Mouse (Mus musculus) heart, adult 2 months (tissue): ENCODE results near the gene Ptges3l. TPM values are rescaled to one million over a fixed set of nuclear protein-coding genes. Genes with fewer than 3 reads are reported as not detected.
"Not testable (repeated sequence)": the region's sequence is repeated elsewhere in the genome, so short reads cannot be mapped to it uniquely, and the experiment has no call there.

Source experiments
- DNase-seq, 2 experiments: peaks; one replicate each; pipeline ENCODE4 v3.0.0; 2021
- H3K27ac ChIP-seq: fragments of 200-600 bp; 2 replicates; pipeline ENCODE4 v1.8.1; 2022
- H3K27me3 ChIP-seq: fragments of 200-500 bp; 2 replicates; pipeline ENCODE4 v1.6.1; 2012; ENCODE audit warnings: mild to moderate bottlenecking, low read length, inconsistent platforms, mixed read lengths; ENCODE audit not compliant: control insufficient read depth, insufficient read depth
- H3K36me3 ChIP-seq: fragments of 200-500 bp; 2 replicates; pipeline ENCODE4 v1.6.1; 2012; ENCODE audit warnings: low read length, inconsistent platforms; ENCODE audit not compliant: control insufficient read depth, insufficient read depth
- H3K4me1 ChIP-seq: fragments of 200-500 bp; 2 replicates; pipeline ENCODE4 v1.6.1; 2011; ENCODE audit warnings: low read length; ENCODE audit not compliant: control insufficient read depth, insufficient read depth
- H3K4me3 ChIP-seq: fragments of 200-600 bp; 2 replicates; pipeline ENCODE4 v1.8.1; 2022
- H3K79me2 ChIP-seq: fragments of 200-500 bp; replicated peaks from 2 replicates; pipeline ENCODE4 v1.6.1; 2012; ENCODE audit warnings: mild to moderate bottlenecking, inconsistent platforms, low read length, moderate library complexity, mixed read lengths; ENCODE audit not compliant: control insufficient read depth, insufficient read depth
- H3K9ac ChIP-seq: fragments of 200-500 bp; 2 replicates; pipeline ENCODE4 v1.6.1; 2012; ENCODE audit warnings: low read depth, mild to moderate bottlenecking, control low read depth, inconsistent platforms, low read length, mixed read lengths
- CTCF ChIP-seq: fragments of 200-600 bp; IDR thresholded peaks from 2 replicates; pipeline ENCODE4 v1.8.1; 2022; ENCODE audit warnings: antibody characterized with exemption, mild to moderate bottlenecking, moderate library complexity
- EP300 ChIP-seq: fragments of 200-500 bp; IDR thresholded peaks from 2 replicates; pipeline ENCODE4 v1.6.1; 2011; ENCODE audit warnings: low read depth, low read length, control low read depth; ENCODE audit not compliant: insufficient read depth
- POLR2A ChIP-seq: fragments of 200-500 bp; IDR thresholded peaks from 2 replicates; pipeline ENCODE4 v1.6.1; 2011; ENCODE audit warnings: mild to moderate bottlenecking, low read depth, low read length, control low read depth; ENCODE audit not compliant: insufficient read depth
- WGBS: fragments of 180-500 bp; shearing (Covaris S2); methylation state at CpG from one replicate; pipeline ENCODE4 v1.1.7; 2018; 5-methylcytosine and 5-hydroxymethylcytosine counted together
- intact Hi-C: fragments of 180-260 bp; cut with DNase I; formaldehyde crosslinking; loops from one replicate; pipeline ENCODE4 v1.15.1; 2025
- long read RNA-seq: library from polyadenylated mRNA; stranded (forward); transcript quantifications from one replicate; pipeline ENCODE4 v2.0.0, GENCODE M21; 2021
- polyA plus RNA-seq: library from polyadenylated mRNA; depleted of rRNA; stranded (reverse); fragments of >200 nt; gene quantifications from 2 replicates; pipeline ENCODE4 v1.2.3, GENCODE M21; 2012; rRNA removed
- total RNA-seq, 2 experiments: library from RNA; stranded (reverse); gene quantifications; 2 replicates each; pipeline ENCODE4 v1.2.3; 2021

Gene Ptges3l
- 10 to 100 TPM; 50.6 to 58.3 TPM for total RNA-seq
- 56.8 and 81.6 TPM in 2 replicates for polyA plus RNA-seq
- long read RNA-seq, transcript Ptges3l-203 (7 exons, 853 nt) = major isoform, 32 of 48 reads
- long read RNA-seq, partial matches to known transcripts = 9 of 48 reads
- long read RNA-seq, other reads (novel, unspliced or antisense) = 5 of 48 reads

GRCm38 (mm10) chr11:101424925-101425813 lies at the start of gene Ptges3l, which contains the start of gene Rundc1:
Gene Ptges3l, minus strand, starts transcription at chr11:101425333.
Gene Rundc1, plus strand, starts transcription at chr11:101425085.
- DNase-seq = peak; percentile 98 to 99
- peak within 1 kb of the TSS; percentile 91 for H3K27ac ChIP-seq
- peaks cover 8% of the 10 kb centered on the region for H3K4me1 ChIP-seq
- TF ChIP-seq EP300 = no peak
- peak; percentile 81 for TF ChIP-seq POLR2A
- TF ChIP-seq CTCF = peak; percentile 39
- WGBS = under 1% methylated on average over 81 of the region's 81 CpGs
- peaks cover 4% of the 10 kb centered on the region; the same call in 1 of the 2 replicates for H3K36me3 ChIP-seq
- intact Hi-C loops = no loop called here
- H3K27me3 ChIP-seq = no peaks in the 10 kb centered on the region
- H3K9ac ChIP-seq = peak within 1 kb of the TSS; percentile 91
- H3K4me3 ChIP-seq = peak within 1 kb of the TSS; percentile 95
- H3K79me2 ChIP-seq = 0 out of 2 replicates have a peak, but pooled peaks cover 1% of the 10 kb centered on the region

GRCm38 (mm10) chr11:101474298-101474697 lies 49.2 kb upstream of the Ptges3l start:
- TF ChIP-seq CTCF (no peak), EP300 (no peak), POLR2A (no peak)
- Histone ChIP-seq H3K36me3 (no peaks in the 10 kb centered on the region), H3K27me3 (no peaks in the 10 kb centered on the region), H3K9ac (no peak overlapping the region), H3K79me2 (no peaks in the 10 kb centered on the region), H3K27ac (no peak overlapping the region), H3K4me1 (no peaks in the 10 kb centered on the region), H3K4me3 (no peak overlapping the region)
- 64% methylated on average over 5 of the region's 5 CpGs for WGBS
- DNase-seq = no peak
- intact Hi-C loops = no loop called here

- H3K4me3 ChIP-seq, H3K9ac ChIP-seq, H3K36me3 ChIP-seq, H3K4me1 ChIP-seq, H3K79me2 ChIP-seq, H3K27me3 ChIP-seq, H3K27ac ChIP-seq, intact Hi-C loops, DNase-seq: not testable (repeated sequence)
- WGBS = 82% methylated on average over 1 of the region's 1 CpGs
Measured at GRCm38 (mm10) chr11:101473686-101474085, 48.6 kb upstream of the Ptges3l start.

- DNase-seq = no peak
- Histone ChIP-seq H3K4me3 (no peak overlapping the region), H3K27ac (no peak overlapping the region), H3K4me1 (no peaks in the 10 kb centered on the region; the same call in 1 of the 2 replicates), H3K9ac (no peak overlapping the region), H3K27me3 (no peaks in the 10 kb centered on the region), H3K79me2 (no peaks in the 10 kb centered on the region), H3K36me3 (no peaks in the 10 kb centered on the region)
- intact Hi-C loops = no loop called here
- TF ChIP-seq CTCF (no peak), POLR2A (no peak), EP300 (no peak)
- 61% methylated on average over 7 of the region's 7 CpGs for WGBS
Measured at GRCm38 (mm10) chr11:101472336-101472735, 47.2 kb upstream of the Ptges3l start.

- Histone ChIP-seq H3K9ac (no peak overlapping the region), H3K27me3 (no peaks in the 10 kb centered on the region), H3K79me2 (no peaks in the 10 kb centered on the region), H3K27ac (no peak overlapping the region), H3K4me3 (no peak overlapping the region), H3K4me1 (peaks cover 1% of the 10 kb centered on the region), H3K36me3 (no peaks in the 10 kb centered on the region)
- TF ChIP-seq EP300 = no peak
- no peak for TF ChIP-seq POLR2A
- no peak for TF ChIP-seq CTCF
- 48% methylated on average over 3 of the region's 3 CpGs for WGBS
- intact Hi-C loops = no loop called here
- DNase-seq = no peak
Measured at GRCm38 (mm10) chr11:101471926-101472325, 46.8 kb upstream of the Ptges3l start.

- Histone ChIP-seq H3K27ac (no peak overlapping the region), H3K79me2 (no peaks in the 10 kb centered on the region), H3K4me1 (peaks cover 3% of the 10 kb centered on the region), H3K27me3 (no peaks in the 10 kb centered on the region), H3K9ac (no peak overlapping the region), H3K36me3 (no peaks in the 10 kb centered on the region), H3K4me3 (no peak overlapping the region)
- 32% methylated on average over 7 of the region's 7 CpGs for WGBS
- DNase-seq = no peak
- intact Hi-C loops = no loop called here
- TF ChIP-seq EP300 (no peak), POLR2A (no peak), CTCF (no peak)
Measured at GRCm38 (mm10) chr11:101470206-101470605, 45.1 kb upstream of the Ptges3l start.
